Mouse (Mus musculus) heart, embryonic 16.5 days (tissue): ENCODE data around the gene Gm10188. TPM values are rescaled to one million over a fixed set of nuclear protein-coding genes. Genes with fewer than 3 reads are reported as not detected.

Experiments
- ATAC-seq: fragments of 200-750 bp; cut with Nextera tagmentation; replicated peaks from 2 replicates; pipeline ENCODE4 v1.8.0; 2017; ENCODE audit warnings: moderate number of reproducible peaks; ENCODE audit not compliant: insufficient read depth, low FRiP score; ENCODE audit errors: extremely low read depth
- H3K27ac ChIP-seq: fragments of 300-500 bp; sonication (generic); 2 replicates; pipeline ENCODE4 v1.5.1; 2014; ENCODE audit warnings: mild to moderate bottlenecking, low read length, control low read depth, moderate library complexity
- H3K27me3 ChIP-seq: fragments of 300-500 bp; sonication (generic); 2 replicates; pipeline ENCODE4 v1.6.1; 2014; ENCODE audit warnings: low read length, mixed read lengths; ENCODE audit not compliant: control insufficient read depth, insufficient read depth
- H3K36me3 ChIP-seq: fragments of 300-500 bp; sonication (generic); 2 replicates; pipeline ENCODE4 v1.6.1; 2014; ENCODE audit not compliant: control insufficient read depth, insufficient read depth
- H3K4me1 ChIP-seq: fragments of 300-500 bp; sonication (generic); 2 replicates; pipeline ENCODE4 v1.6.1; 2014; ENCODE audit warnings: low read length, mixed read lengths; ENCODE audit not compliant: control insufficient read depth, insufficient read depth
- H3K4me2 ChIP-seq: fragments of 300-500 bp; sonication (generic); 2 replicates; pipeline ENCODE4 v1.6.1; 2014; ENCODE audit warnings: low read depth, mild to moderate bottlenecking, control low read depth, low read length
- H3K4me3 ChIP-seq: fragments of 300-500 bp; sonication (generic); 2 replicates; pipeline ENCODE4 v1.5.1; 2014; ENCODE audit warnings: mild to moderate bottlenecking, control low read depth, low read length
- H3K9ac ChIP-seq: fragments of 300-500 bp; sonication (generic); 2 replicates; pipeline ENCODE4 v1.6.1; 2014; ENCODE audit warnings: low read length, control low read depth
- H3K9me3 ChIP-seq: fragments of 300-500 bp; sonication (generic); replicated peaks from 2 replicates; pipeline ENCODE4 v1.6.1; 2016; ENCODE audit warnings: low read length; ENCODE audit not compliant: control insufficient read depth
- WGBS: fragments of 180-500 bp; shearing (Covaris S2); extraction: QIAGEN DNeasy Blood & Tissue Kit; methylation state at CpG from one replicate; pipeline ENCODE4 v1.1.7; 2014; 5-methylcytosine and 5-hydroxymethylcytosine counted together
- polyA plus RNA-seq: library from polyadenylated mRNA; unstranded; fragments of >200 nt; fragmentation: Nextera tagmentation; extraction: Ambion mirVana; gene quantifications from 2 replicates; pipeline ENCODE4 v1.2.1, GENCODE M21; 2015

Gene Gm10188
- polyA plus RNA-seq, 1 experiment from 2014 or later = not detected

DNA sequence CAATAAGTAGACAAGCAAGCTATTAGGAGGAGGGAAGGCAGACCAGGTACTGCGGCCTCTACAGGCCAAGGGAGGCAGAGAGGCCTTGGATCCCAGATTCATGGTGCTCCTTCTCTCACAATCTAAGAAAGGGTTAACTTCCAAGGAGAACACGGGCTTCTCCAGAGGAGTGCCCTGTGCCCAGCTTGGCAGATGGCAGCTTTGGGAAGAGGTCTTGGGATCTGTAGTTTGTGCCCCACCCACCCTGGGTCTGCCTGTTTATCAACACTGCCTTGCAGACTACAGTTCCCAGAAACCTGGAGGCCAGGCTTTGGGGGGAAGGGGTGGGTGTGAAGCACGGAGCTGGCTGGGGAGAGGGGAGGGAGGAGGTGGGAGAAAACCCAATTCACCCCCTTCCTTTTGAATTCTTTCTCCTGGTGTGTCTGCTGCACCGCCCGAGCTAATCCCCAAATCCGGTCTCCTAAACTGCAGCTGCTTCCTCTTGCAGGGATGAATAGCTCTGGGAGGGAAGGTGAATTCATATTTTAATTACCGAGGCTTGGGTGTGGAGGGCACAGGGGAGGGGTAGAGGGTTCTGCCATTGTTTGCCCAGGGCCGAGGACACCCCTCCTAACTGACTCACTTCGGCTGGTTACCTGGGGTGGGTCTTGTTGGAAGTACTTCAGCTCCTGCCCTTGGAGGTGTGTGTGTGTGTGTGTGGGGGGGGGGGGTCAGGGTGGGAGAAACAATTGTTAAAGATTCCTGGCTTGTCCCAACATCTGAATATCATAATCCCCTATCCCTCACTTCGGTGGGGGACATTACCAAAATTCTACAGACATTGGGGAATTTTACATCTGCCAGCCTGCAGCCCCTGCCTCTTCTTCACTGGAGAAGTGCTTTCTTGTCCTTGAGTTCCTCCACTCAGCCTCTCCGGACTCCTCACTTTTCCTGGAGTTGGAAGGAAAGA lies 28.7 kb downstream of the Gm10188 start:
- ATAC-seq = no peak
- H3K9me3 ChIP-seq = no peaks in the 10 kb centered on the region
- H3K9ac ChIP-seq = no peak overlapping the region
- H3K4me2 ChIP-seq = peak overlapping the region; percentile 31
- no peaks in the 10 kb centered on the region for H3K36me3 ChIP-seq
- peaks cover 30% of the 10 kb centered on the region for H3K27me3 ChIP-seq
- peaks cover 8% of the 10 kb centered on the region for H3K4me1 ChIP-seq
- 26% methylated on average over 11 of the region's 11 CpGs for WGBS
- no peak overlapping the region for H3K4me3 ChIP-seq
- H3K27ac ChIP-seq = no peak overlapping the region

DNA sequence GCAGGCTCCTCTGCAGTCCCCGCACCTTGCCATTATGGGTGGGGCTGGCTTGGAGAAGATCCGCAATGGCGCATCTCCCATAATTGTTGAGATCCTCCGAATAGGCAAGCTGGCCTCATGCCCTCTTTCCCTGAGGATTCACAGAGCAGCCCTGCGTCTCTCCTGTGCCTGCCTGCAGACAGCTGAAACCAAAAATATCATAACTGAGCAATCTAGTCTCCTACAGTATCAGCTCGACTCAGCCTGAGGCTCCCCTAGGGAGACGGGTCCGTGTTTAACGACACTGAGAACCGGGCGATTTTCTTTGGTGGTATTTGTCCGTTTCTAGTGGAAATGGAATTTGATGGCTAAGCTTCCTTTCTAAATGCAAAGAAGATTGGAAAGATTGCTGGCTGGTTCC lies 29.6 kb downstream of the Gm10188 start:
- Histone ChIP-seq H3K9me3 (no peaks in the 10 kb centered on the region), H3K27me3 (peaks cover 36% of the 10 kb centered on the region), H3K4me1 (peaks cover 8% of the 10 kb centered on the region), H3K4me3 (no peak overlapping the region), H3K36me3 (no peaks in the 10 kb centered on the region), H3K9ac (no peak overlapping the region), H3K27ac (no peak overlapping the region), H3K4me2 (peak overlapping the region; percentile 31)
- ATAC-seq = no peak
- 19% methylated on average over 12 of the region's 12 CpGs for WGBS

DNA sequence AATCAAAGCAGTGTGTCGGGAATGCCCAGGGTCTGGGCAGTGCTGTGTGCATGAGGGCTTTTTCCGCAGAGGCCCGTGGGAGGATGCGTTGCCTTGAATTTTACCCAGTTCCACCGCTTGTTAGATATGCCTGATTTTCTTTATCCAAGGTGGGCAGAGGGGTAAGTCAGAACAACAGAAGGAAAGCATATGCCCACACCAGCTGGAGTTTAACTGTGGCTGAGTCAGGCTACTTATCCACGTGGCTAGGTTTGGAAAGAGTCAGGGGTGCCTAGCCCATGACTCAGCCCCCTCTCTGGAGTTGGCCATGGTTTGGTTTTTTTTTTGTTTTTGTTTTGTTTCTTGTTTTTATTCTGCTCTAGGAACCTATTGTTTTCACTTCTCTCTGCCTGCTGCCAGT lies 30.3 kb downstream of the Gm10188 start:
- Histone ChIP-seq H3K27ac (no peak overlapping the region), H3K4me1 (peaks cover 8% of the 10 kb centered on the region), H3K4me3 (no peak overlapping the region), H3K9ac (no peak overlapping the region), H3K27me3 (peaks cover 39% of the 10 kb centered on the region), H3K4me2 (no peak overlapping the region), H3K9me3 (no peaks in the 10 kb centered on the region), H3K36me3 (no peaks in the 10 kb centered on the region)
- 78% methylated on average over 6 of the region's 6 CpGs for whole genome bisulfite sequencing
- ATAC-seq = no peak

DNA sequence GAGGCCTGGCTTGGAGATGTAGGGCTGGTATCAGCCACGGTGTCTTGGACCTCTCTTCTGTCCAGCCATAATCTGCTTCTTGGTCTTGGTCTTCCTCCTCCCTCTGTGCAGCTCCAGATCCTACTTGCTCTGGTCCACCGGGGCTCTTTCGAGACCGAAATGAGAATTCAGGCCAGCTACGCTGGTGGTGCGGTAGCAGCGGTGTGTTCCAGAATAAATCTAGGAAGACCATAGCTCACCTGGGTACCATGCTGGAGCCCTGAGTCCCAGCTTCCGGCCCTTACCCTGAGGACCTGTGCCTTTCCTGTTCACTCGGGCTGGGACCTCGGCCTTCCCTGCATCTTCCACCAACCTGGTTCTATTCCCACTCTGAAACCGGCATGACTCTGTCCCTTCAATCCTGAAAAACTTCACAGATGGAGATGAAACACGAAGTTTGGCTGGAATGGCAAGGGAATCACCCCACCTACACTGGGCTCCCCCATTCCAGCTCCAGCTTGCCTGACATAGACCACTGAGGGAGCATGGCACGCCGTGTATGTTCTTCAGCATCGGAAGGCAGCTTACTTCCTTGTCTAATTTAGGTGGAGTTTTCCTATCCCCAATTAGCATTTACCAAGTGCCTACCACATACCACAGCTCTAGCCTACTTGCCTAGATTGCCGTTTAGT lies 31.0 kb downstream of the Gm10188 start:
- H3K4me2 ChIP-seq = no peak overlapping the region
- H3K36me3 ChIP-seq = no peaks in the 10 kb centered on the region
- H3K4me3 ChIP-seq = no peak overlapping the region
- H3K4me1 ChIP-seq = peaks cover 8% of the 10 kb centered on the region
- 87% methylated on average over 16 of the region's 16 CpGs for WGBS
- H3K27me3 ChIP-seq = peaks cover 43% of the 10 kb centered on the region
- no peak overlapping the region for H3K27ac ChIP-seq
- ATAC-seq = no peak
- no peak overlapping the region for H3K9ac ChIP-seq
- H3K9me3 ChIP-seq = no peaks in the 10 kb centered on the region

DNA sequence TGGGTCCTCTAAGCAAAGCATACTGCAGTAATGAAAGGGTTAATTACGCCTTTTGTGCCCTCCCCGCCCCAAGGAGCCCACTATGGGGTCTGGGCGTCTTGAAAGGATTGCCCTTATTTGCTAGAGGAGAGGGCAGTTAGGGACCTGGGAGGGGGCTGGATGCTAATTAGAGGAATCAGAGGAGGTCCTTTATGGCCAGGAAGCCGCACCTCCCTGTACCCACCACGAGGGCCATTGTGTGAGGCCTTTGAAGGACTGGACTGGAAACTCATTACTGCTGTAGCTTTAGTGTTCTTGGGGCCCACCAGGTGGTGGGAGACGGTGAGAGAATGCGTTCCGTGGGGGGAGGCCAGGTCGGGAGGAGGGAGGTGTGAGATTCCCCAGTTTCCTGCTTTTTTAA lies 31.9 kb downstream of the Gm10188 start:
- no peak overlapping the region for H3K4me3 ChIP-seq
- H3K27ac ChIP-seq = no peak overlapping the region
- H3K27me3 ChIP-seq = peaks cover 51% of the 10 kb centered on the region
- H3K9me3 ChIP-seq = no peaks in the 10 kb centered on the region
- 25% methylated on average over 9 of the region's 9 CpGs for WGBS
- no peak for ATAC-seq
- no peaks in the 10 kb centered on the region for H3K36me3 ChIP-seq
- no peak overlapping the region for H3K9ac ChIP-seq
- H3K4me2 ChIP-seq = no peak overlapping the region
- peaks cover 8% of the 10 kb centered on the region for H3K4me1 ChIP-seq

DNA sequence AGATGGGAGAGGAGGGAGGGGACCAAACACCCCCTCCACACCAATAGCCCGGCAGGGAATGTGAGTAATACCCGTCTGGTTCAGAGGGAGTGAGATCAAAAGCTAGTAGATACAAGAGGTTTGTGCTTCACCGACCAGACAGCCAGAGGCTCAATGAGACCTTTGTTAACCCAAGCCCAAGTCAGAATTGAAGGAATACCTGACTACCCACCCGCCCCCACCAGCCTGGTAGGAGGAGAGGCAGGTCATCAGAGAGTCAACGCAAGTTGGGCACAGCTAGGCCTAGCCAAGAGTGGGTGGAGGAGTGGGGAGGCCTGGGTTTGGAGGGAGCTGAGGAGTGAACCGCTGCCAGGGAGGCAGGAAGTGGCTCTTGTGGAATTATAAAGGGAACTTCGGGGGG lies 33.2 kb downstream of the Gm10188 start:
- no peak overlapping the region for H3K27ac ChIP-seq
- 48% methylated on average over 7 of the region's 7 CpGs for WGBS
- no peak overlapping the region for H3K4me3 ChIP-seq
- ATAC-seq = no peak
- H3K36me3 ChIP-seq = no peaks in the 10 kb centered on the region
- H3K27me3 ChIP-seq = peaks cover 64% of the 10 kb centered on the region
- H3K9ac ChIP-seq = no peak overlapping the region
- H3K9me3 ChIP-seq = no peaks in the 10 kb centered on the region
- no peak overlapping the region for H3K4me2 ChIP-seq
- peaks cover 8% of the 10 kb centered on the region for H3K4me1 ChIP-seq

DNA sequence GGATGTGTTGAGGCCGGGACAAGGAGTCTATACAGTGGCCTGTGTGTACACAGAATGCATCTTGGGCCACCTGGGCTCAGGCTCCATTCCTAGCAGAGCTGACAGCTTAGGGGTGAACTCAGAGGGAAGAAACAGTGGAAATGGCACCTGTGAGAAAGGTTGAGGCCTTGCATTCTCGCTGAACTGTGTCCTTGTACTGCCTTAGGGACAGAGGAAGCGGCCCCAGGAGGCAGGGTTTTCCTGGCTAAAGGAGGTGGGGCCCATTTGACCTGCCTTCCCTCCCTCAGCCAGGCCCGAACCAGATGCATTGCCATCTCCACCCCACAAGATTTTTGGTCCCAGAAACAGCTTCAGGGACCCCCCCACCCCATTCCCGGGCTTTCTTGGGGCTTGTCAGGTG lies 33.9 kb downstream of the Gm10188 start:
- no peak overlapping the region for H3K27ac ChIP-seq
- peaks cover 13% of the 10 kb centered on the region for H3K4me1 ChIP-seq
- no peaks in the 10 kb centered on the region for H3K9me3 ChIP-seq
- peaks cover 69% of the 10 kb centered on the region for H3K27me3 ChIP-seq
- ATAC-seq = no peak
- H3K36me3 ChIP-seq = no peaks in the 10 kb centered on the region
- H3K9ac ChIP-seq = no peak overlapping the region
- 53% methylated on average over 5 of the region's 5 CpGs for WGBS
- no peak overlapping the region for H3K4me3 ChIP-seq
- H3K4me2 ChIP-seq = no peak overlapping the region

DNA sequence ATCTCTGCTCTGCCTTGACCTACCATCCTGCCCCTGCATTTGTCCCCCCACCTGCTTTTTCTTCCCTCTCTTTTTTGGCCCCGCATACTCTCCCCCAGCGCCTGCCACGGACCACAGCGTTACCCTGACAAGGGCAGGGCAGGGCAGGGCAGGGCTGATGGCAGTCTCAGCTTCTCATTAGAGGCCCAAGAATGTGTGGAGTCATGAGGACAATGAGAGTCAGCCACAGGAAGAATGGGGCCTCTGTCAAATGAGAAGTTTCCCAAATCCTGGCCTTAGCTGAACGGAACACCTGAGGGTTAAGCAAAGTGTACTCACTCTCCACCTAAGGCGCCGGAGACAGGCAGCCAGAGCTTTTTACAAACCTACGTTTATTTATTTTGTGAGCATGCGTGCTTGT lies 34.5 kb downstream of the Gm10188 start:
- Histone ChIP-seq H3K4me3 (no peak overlapping the region), H3K27me3 (peaks cover 69% of the 10 kb centered on the region), H3K36me3 (no peaks in the 10 kb centered on the region), H3K4me1 (peaks cover 14% of the 10 kb centered on the region), H3K9me3 (no peaks in the 10 kb centered on the region), H3K9ac (no peak overlapping the region), H3K4me2 (no peak overlapping the region), H3K27ac (no peak overlapping the region)
- WGBS = 59% methylated on average over 9 of the region's 9 CpGs
- ATAC-seq = no peak

DNA sequence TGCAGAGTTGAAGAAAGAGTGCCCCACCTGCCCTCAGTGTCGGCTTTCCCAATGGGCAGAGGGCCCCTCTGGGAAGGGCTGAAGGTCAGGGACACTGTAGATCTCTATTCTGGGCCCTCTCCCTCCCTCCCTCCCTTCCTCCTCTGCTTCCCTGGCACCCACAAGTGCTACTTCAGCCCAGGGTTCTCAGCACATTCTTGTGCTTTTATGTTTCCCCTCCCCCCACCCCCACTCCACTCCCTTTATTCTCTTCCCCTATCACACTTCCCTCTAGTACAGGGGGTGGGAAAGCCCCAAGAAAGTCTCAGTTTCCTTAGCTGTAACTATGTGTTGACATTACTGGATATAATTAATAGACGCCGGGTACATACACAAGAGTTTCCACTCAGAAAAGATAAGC lies 34.9 kb downstream of the Gm10188 start:
- Histone ChIP-seq H3K27me3 (peaks cover 70% of the 10 kb centered on the region), H3K9ac (no peak overlapping the region), H3K36me3 (no peaks in the 10 kb centered on the region), H3K4me1 (peaks cover 11% of the 10 kb centered on the region), H3K9me3 (no peaks in the 10 kb centered on the region), H3K4me3 (no peak overlapping the region), H3K27ac (no peak overlapping the region), H3K4me2 (no peak overlapping the region)
- ATAC-seq = no peak
- 27% methylated on average over 3 of the region's 3 CpGs for WGBS
